Mouse (Mus musculus) limb, embryonic 10.5 days (tissue): Measurements from ENCODE around the gene Thumpd2. TPM values are rescaled to one million over a fixed set of nuclear protein-coding genes. Genes with fewer than 3 reads are reported as not detected.

Source experiments
- DNase-seq: peaks from one replicate; pipeline ENCODE4 v3.0.0-alpha.2; 2017; ENCODE audit warnings: low spot score
- H3K27ac ChIP-seq: fragments of 300-500 bp; sonication (generic); 2 replicates; pipeline ENCODE4 v1.5.1; 2016; ENCODE audit warnings: mild to moderate bottlenecking
- H3K27me3 ChIP-seq: fragments of 300-500 bp; sonication (generic); 2 replicates; pipeline ENCODE4 v1.6.1; 2016; ENCODE audit warnings: low read depth, mild to moderate bottlenecking; ENCODE audit not compliant: poor library complexity, severe bottlenecking
- H3K36me3 ChIP-seq: fragments of 300-500 bp; sonication (generic); 2 replicates; pipeline ENCODE4 v1.6.1; 2016; ENCODE audit warnings: mild to moderate bottlenecking, moderate library complexity
- H3K4me1 ChIP-seq: fragments of 300-500 bp; sonication (generic); 2 replicates; pipeline ENCODE4 v1.6.1; 2016
- H3K4me3 ChIP-seq: fragments of 300-500 bp; sonication (generic); 2 replicates; pipeline ENCODE4 v1.5.1; 2016; ENCODE audit warnings: mild to moderate bottlenecking, moderate library complexity
- H3K9me3 ChIP-seq: fragments of 300-500 bp; sonication (generic); replicated peaks from 2 replicates; pipeline ENCODE4 v1.6.1; 2016; ENCODE audit warnings: mild to moderate bottlenecking
- WGBS: fragments of 180-500 bp; shearing (Covaris S2); methylation state at CpG from one replicate; pipeline ENCODE4 v1.1.7; 2016; 5-methylcytosine and 5-hydroxymethylcytosine counted together
- polyA plus RNA-seq: library from polyadenylated mRNA; unstranded; fragments of >200 nt; fragmentation: Nextera tagmentation; extraction: Ambion mirVana; gene quantifications from 2 replicates; pipeline ENCODE4 v1.2.1, GENCODE M21; 2016

Thumpd2 gene
- polyA plus RNA-seq, 1 experiment from 2014 or later, result 15.3 TPM

- Histone ChIP-seq H3K27ac (no peak overlapping the region), H3K4me3 (no peak overlapping the region), H3K4me1 (peaks cover 13% of the 10 kb centered on the region), H3K36me3 (no peaks in the 10 kb centered on the region), H3K27me3 (no peaks in the 10 kb centered on the region), H3K9me3 (no peaks in the 10 kb centered on the region)
- WGBS, result 18% methylated on average over 8 of the region's 8 CpGs
- peak; percentile 72 for DNase-seq
Measured at GRCm38 (mm10) chr17:80982412-80982787, 82.5 kb downstream of the Thumpd2 start.

DNA sequence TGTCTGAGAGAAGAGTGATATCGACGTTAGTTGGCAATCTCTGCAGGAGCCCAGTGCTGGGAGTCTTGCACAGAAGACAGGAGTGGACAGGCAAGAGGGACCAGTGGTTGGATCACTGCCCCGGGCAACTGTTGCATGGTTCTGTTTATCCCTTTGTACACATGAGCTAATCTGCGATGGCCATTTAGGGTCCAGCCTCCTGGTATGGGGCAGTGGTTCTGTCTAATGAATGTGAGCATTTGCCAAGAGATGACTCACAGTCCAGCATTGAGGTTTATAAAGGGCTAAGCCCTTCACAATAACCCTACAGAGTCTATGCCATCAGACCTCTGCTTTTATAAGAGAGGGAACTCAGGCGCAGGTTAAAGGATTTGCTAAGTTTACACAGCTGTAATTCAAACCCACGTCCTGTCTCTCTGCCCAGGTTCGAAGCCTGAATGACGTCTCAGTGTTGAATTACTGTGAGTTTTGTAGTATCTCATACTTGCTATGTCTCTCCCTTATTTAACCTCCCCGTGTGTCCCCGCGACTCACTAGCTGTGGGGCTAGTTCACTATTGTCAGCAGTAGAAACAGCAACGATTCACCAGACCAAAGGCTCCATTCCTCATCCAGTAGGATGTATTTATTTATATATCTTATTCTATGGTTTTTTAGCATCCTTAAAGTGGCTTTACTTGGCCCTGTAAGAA, 83.0 kb downstream of the Thumpd2 start:
- Histone ChIP-seq H3K9me3 (no peaks in the 10 kb centered on the region), H3K36me3 (no peaks in the 10 kb centered on the region), H3K27ac (peak overlapping the region; percentile 10; the same call in 1 of the 2 replicates), H3K4me3 (no peak overlapping the region), H3K27me3 (no peaks in the 10 kb centered on the region), H3K4me1 (peaks cover 13% of the 10 kb centered on the region)
- WGBS, result 85% methylated on average over 12 of the region's 12 CpGs
- DNase-seq, result no peak

DNA sequence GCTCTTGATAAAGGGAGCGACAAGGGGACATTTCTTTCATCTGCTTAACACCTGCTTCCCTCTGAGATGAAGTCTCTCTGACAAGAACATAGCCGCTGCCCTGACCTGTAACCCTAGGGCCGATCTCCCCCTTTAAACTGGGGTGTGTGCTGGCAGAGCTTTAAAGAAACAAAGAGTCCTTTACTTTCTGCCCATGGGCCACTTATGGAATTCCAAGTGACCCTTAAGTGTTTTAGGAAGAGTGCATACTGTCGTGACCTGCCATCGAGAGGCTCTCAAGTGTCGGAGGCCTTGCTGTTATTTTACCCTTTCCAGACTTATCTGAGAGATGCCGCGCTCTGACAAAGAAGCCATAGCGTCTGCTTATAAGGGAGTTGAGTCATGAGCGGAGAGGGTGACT, 84.8 kb downstream of the Thumpd2 start:
- DNase-seq, result no peak
- Histone ChIP-seq H3K4me3 (no peak overlapping the region), H3K27me3 (no peaks in the 10 kb centered on the region), H3K9me3 (no peaks in the 10 kb centered on the region), H3K27ac (no peak overlapping the region), H3K36me3 (no peaks in the 10 kb centered on the region), H3K4me1 (peaks cover 13% of the 10 kb centered on the region)
- WGBS, result 68% methylated on average over 10 of the region's 10 CpGs

GRCm38 (mm10) chr17:80977245-80977644, 87.6 kb downstream of the Thumpd2 start:
- peaks cover 13% of the 10 kb centered on the region for H3K4me1 ChIP-seq
- no peaks in the 10 kb centered on the region for H3K27me3 ChIP-seq
- no peak for DNase-seq
- H3K27ac ChIP-seq, result no peak overlapping the region
- no peaks in the 10 kb centered on the region for H3K9me3 ChIP-seq
- 94% methylated on average over 5 of the region's 5 CpGs for WGBS
- no peaks in the 10 kb centered on the region for H3K36me3 ChIP-seq
- H3K4me3 ChIP-seq, result no peak overlapping the region

Other genes starting within 250 kb of the Thumpd2 start
- 3.1 and 5.5 TPM in 2 replicates for gene Tmem178, start 120.5 kb downstream of the Thumpd2 start, polyA plus RNA-seq